In the genomic region with DNA sequence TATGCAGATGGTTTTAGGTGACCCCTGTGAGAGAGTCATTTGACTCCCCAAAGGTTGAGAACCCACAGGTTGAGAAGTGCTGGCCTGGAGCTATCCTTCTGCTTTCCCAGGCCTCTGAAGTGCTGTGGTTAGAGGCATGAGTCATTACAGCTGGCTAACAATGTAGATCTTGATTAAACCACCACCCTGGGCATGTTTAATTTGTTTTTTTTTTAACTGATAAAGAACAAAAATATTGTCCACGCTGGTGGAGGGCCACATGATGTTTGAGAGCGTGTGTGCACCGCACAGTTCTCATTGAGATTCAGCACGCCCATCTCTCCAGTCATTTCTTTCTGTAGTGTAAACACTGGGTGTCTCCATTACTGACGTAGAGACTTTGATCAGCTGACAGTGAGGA, we compare ENCODE assay signal across 16 mouse cellular contexts. TPM values are rescaled to one million over a fixed set of nuclear protein-coding genes. Genes with fewer than 3 reads are reported as not detected.
"Had no signal": no experiment of that assay in that cellular context is flagged by ENCODE, and none has a peak within 500 bp of the region (broad histone marks: within the 10 kb centered on the region; RNA-seq: fewer than 3 reads in every experiment).

No protein-coding gene starts in this region.

- H3K9me3 ChIP-seq: limb, embryonic 12.5 days; liver, embryonic 13.5 days; lung, embryonic 15.5 days; midbrain, embryonic 13.5 days; neural tube, embryonic 12.5 days had no signal

- H3K4me2 ChIP-seq: limb, embryonic 12.5 days; liver, embryonic 13.5 days; lung, embryonic 15.5 days; midbrain, embryonic 13.5 days; neural tube, embryonic 12.5 days had no signal

- ATAC-seq: liver, postnatal 0 days; midbrain, embryonic 13.5 days had no signal

- H3K9ac ChIP-seq: limb, embryonic 12.5 days; liver, embryonic 13.5 days; liver, postnatal 0 days; lung, embryonic 15.5 days; midbrain, embryonic 13.5 days; neural tube, embryonic 12.5 days had no signal

- H3K4me3 ChIP-seq: limb, embryonic 12.5 days; liver, embryonic 13.5 days; lung, embryonic 15.5 days; midbrain, embryonic 13.5 days; neural tube, embryonic 12.5 days had no signal

- H3K27me3 ChIP-seq: liver, embryonic 13.5 days; lung, embryonic 15.5 days; midbrain, embryonic 13.5 days; neural tube, embryonic 12.5 days had no signal

- H3K27ac ChIP-seq: kidney, postnatal 0 days; limb, embryonic 12.5 days; liver, embryonic 13.5 days; lung, embryonic 15.5 days; midbrain, embryonic 13.5 days; neural tube, embryonic 12.5 days had no signal

- DNase-seq: kidney, adult 11 months; kidney, adult 9 months; kidney, postnatal 36 days; liver; liver, embryonic 13.5 days; liver, postnatal 0 days; right cerebral cortex, postnatal 4 days; thymus, postnatal 14 days had no signal

- H3K4me1 ChIP-seq: liver, embryonic 13.5 days; lung, embryonic 15.5 days had no signal

- H3K36me3 ChIP-seq: limb, embryonic 12.5 days; liver, embryonic 13.5 days; lung, embryonic 15.5 days; midbrain, embryonic 13.5 days; neural tube, embryonic 12.5 days had no signal

RNA-seq across cellular contexts. Expression of a gene that starts 24.8 kb away (rescaled TPM):
- total RNA-seq: megakaryocyte progenitor cell, adult 5-6 weeks; neutrophil, adult 5-6 weeks had no signal
- polyA plus RNA-seq: limb, embryonic 12.5 days; liver, embryonic 13.5 days; spleen, adult 2 months had no signal

RNA-seq across cellular contexts. Expression of a gene that starts 25.8 kb away (rescaled TPM):
- total RNA-seq: megakaryocyte progenitor cell, adult 5-6 weeks; neutrophil, adult 5-6 weeks had no signal
